Mouse (Mus musculus) megakaryocyte, embryonic 14.5 days (primary cell): ENCODE data around the gene Gm37240. TPM values are rescaled to one million over a fixed set of nuclear protein-coding genes. Genes with fewer than 3 reads are reported as not detected.
A peak's percentile ranks its signal among the peaks of the same experiment; 100 is the strongest.
"Not testable (repeated sequence)": the region's sequence is repeated elsewhere in the genome, so short reads cannot be mapped to it uniquely, and the experiment has no call there.

Experiments
- H3K27me3 ChIP-seq: replicated peaks from 2 replicates; pipeline ENCODE3; 2012; ENCODE audit warnings: inconsistent platforms
- H3K36me3 ChIP-seq: replicated peaks from 2 replicates; pipeline ENCODE3; 2012; ENCODE audit warnings: low read length, inconsistent platforms, mixed read lengths
- H3K4me1 ChIP-seq: 2 replicates; pipeline ENCODE4 v1.6.1; 2012; ENCODE audit warnings: inconsistent platforms
- H3K4me3 ChIP-seq: replicated peaks from 2 replicates; pipeline ENCODE3; 2012; ENCODE audit warnings: moderate library complexity, mild to moderate bottlenecking, inconsistent platforms
- H3K9me3 ChIP-seq: 2 replicates; pipeline ENCODE4 v1.6.1; 2012; ENCODE audit warnings: inconsistent platforms
- FLI1 ChIP-seq: IDR thresholded peaks from 2 replicates; pipeline ENCODE4 v1.6.1; 2012; ENCODE audit warnings: low read length, inconsistent platforms, mixed read lengths
- GATA1 ChIP-seq: IDR thresholded peaks from 3 replicates; pipeline ENCODE4 v1.6.1; 2012; ENCODE audit warnings: mixed read lengths, low read length, inconsistent platforms, borderline replicate concordance
- polyA plus RNA-seq: library from polyadenylated mRNA; stranded (reverse); fragments of >175 nt; gene quantifications from 2 replicates; pipeline ENCODE4 v1.2.3, GENCODE M21; 2012; ENCODE audit warnings: low replicate concordance; ENCODE audit not compliant: insufficient read depth

The Gm37240 gene
- polyA plus RNA-seq, 1 experiment, result not detected

DNA sequence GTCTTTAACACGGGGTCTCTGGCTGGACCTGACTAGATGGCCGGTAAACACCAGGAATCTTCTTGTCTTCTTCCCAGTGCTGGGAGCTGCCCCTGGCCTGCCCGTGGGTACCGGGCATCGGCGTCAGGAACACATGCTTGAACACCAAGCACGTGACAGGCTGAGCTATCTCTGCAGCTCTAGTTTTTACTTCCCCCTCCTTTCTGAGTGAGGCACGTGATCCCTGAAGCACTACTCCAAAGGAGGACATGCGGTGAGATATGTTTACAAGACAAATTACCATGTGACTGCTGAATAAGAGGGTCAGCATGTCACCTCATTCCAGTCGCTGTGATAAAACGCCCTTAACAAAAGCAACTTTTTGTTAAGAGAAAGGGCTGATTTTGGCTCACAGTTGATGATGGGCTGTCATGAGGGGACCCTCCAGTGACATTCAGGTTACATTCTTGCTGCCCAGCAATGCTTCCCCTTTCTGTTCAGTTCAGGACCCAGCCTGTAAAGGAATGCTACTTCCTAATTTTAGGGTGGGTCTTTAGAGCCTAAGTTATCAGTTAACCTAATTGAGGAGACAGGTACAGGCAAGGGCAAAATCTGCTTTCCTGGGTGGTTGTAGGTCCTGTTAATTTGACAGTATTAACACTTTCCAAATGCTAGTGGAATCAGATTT lies 1003.4 kb downstream of the Gm37240 start:
- H3K4me1 ChIP-seq, result peaks cover 20% of the 10 kb centered on the region
- TF ChIP-seq FLI1 (no peak), GATA1 (no peak)
- H3K36me3 ChIP-seq, result peaks cover 21% of the 10 kb centered on the region
- no peaks in the 10 kb centered on the region for H3K9me3 ChIP-seq
- H3K4me3 ChIP-seq, result peak overlapping the region; percentile 29
- no peaks in the 10 kb centered on the region for H3K27me3 ChIP-seq

DNA sequence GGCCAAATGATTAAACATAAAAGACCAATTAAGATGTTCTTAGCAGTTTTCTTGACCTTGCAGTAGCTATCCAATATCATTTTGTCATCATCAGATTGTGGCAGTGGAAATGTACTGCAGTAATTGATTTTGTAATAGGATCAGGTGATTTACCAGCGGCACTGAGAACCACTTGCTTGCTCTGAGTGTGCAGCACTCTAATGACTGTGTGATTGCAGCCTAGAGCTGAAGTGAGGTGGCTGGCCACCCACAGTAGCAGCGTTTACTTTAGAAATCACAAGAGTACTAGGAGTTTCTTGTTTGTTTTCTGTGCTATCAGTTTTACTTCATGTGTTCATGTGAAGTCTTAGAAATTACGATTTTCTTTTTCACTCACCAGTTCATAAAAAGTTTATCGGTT lies 1011.1 kb downstream of the Gm37240 start:
- no peaks in the 10 kb centered on the region for H3K9me3 ChIP-seq
- H3K36me3 ChIP-seq, result peaks cover 20% of the 10 kb centered on the region
- H3K27me3 ChIP-seq, result no peaks in the 10 kb centered on the region
- H3K4me1 ChIP-seq, result peaks cover 23% of the 10 kb centered on the region; the same call in 1 of the 2 replicates
- H3K4me3 ChIP-seq, result no peak overlapping the region
- TF ChIP-seq FLI1, result no peak
- TF ChIP-seq GATA1, result no peak

DNA sequence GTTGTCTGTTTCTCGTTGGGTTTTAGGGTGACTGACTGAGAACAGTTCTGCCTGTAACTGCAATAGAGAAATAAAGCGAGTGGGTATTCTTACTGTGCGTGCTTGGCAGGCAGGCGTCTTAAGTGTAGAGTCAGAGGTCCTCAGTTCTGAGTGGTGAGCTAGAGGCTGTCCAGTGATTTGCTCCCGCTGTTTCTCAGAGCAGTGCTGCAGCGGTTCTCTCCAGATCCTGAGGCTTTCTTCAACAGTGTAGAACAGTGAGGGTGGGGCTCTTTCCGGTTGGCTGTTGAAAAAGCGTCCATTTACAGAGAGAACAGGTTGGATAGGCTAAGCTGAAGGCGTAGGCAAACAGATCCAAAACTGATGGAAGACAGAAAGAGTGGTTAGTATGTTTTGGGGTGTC lies 1012.0 kb downstream of the Gm37240 start:
- Histone ChIP-seq H3K4me3 (no peak overlapping the region), H3K9me3 (no peaks in the 10 kb centered on the region), H3K4me1 (peaks cover 25% of the 10 kb centered on the region; the same call in 1 of the 2 replicates), H3K36me3 (peaks cover 18% of the 10 kb centered on the region), H3K27me3 (no peaks in the 10 kb centered on the region)
- TF ChIP-seq GATA1 (no peak), FLI1 (no peak)

DNA sequence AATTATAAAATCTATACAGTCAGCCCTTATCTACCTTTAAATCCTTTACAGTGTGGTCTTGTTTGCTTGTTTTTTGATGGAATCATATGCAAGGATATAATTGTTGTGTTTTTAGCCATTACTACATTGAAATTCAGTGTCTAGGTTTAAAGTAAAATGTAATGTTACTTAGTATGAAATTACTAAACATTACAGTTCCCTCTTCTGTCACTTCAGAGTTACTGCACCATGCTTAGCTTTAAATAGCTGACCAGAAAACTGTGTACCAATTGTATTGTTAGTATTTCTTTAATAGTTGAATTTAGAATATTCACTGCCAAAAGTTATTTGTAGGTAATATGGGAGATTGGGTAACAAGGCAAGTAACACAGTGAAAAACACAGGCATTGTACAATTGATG lies 1017.2 kb downstream of the Gm37240 start:
- no peak for TF ChIP-seq GATA1
- no peak for TF ChIP-seq FLI1
- Histone ChIP-seq H3K4me1 (peaks cover 47% of the 10 kb centered on the region), H3K27me3 (no peaks in the 10 kb centered on the region), H3K9me3 (no peaks in the 10 kb centered on the region), H3K36me3 (peaks cover 32% of the 10 kb centered on the region), H3K4me3 (no peak overlapping the region)

DNA sequence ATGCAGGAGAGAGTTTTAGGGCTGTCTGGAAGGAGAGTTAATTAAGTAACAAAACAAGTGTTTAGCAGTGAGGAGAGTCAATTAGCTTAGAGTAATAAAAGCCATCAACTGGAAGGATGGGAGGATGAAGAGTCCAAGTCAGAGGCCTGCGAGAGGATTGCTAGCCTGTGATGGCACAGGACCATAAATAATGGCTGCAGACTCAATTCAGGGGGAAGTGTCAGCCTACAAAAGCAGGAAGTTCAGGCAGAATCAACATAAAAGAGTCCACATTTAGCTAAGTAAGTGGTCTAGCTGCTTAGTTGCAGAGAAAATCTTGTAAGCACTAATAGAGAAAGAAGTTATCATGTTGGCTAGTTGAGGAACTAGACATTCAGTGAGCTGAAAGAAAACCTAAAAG lies 1019.3 kb downstream of the Gm37240 start:
- Histone ChIP-seq H3K36me3 (peaks cover 39% of the 10 kb centered on the region), H3K27me3 (no peaks in the 10 kb centered on the region)

DNA sequence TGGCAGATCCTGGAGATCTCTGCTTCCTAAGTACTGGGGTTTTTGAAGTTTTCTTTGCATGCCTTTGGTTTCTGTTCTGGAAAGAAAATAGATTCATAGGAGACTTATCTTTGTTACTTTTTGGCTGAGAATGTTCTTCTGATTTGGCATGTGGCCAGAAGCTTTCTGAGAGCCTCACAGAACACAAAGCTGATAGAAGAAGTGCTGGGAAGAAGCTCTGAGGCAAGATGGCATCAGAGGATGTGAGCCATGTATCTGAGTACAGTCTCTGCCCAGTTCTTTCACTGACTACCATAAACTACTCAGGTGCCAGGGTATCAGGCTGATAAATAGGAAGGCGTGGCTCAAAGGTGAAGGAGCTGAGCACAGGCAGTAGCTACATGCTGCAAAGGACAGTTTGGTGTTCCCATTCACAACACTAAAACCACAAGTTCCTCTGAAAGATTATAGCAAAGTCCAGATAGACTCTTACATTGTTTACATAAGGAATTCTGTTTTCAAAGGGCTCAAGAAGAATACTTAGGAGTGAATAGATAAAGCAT lies 1019.8 kb downstream of the Gm37240 start:
- TF ChIP-seq GATA1 (no peak), FLI1 (no peak)
- H3K4me1 ChIP-seq, result peaks cover 47% of the 10 kb centered on the region
- peak overlapping the region; percentile 2 for H3K4me3 ChIP-seq
- peaks cover 35% of the 10 kb centered on the region for H3K36me3 ChIP-seq
- H3K9me3 ChIP-seq, result no peaks in the 10 kb centered on the region
- no peaks in the 10 kb centered on the region for H3K27me3 ChIP-seq

More for the DNA sequence above, 1019.3 kb downstream of the Gm37240 start:
- Histone ChIP-seq H3K4me3 (no peak overlapping the region), H3K9me3 (no peaks in the 10 kb centered on the region), H3K4me1 (peaks cover 50% of the 10 kb centered on the region)
- no peak for TF ChIP-seq FLI1
- TF ChIP-seq GATA1, result no peak

DNA sequence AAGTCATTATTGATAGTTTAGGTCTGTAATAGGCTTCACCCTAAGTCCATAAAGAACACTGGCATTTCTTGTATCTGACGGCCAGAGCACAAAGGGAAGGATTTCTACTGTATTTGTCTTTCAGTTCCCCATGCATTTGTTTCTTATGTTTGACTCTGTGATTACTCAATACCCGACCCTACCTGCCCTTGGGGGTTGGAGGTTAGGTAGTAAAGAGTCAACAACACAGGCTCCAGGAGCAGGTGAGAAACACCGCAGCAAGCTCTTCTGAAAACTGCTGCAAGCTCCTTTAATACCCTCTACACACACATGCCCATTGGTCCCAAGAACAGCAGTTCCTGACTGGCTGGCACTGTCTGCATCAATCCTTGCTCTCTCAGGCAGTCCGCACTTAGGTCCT lies 1020.5 kb downstream of the Gm37240 start:
- no peak for TF ChIP-seq GATA1
- TF ChIP-seq FLI1, result no peak
- no peaks in the 10 kb centered on the region for H3K27me3 ChIP-seq
- peaks cover 33% of the 10 kb centered on the region for H3K36me3 ChIP-seq
- H3K4me3 ChIP-seq, result no peak overlapping the region
- no peaks in the 10 kb centered on the region for H3K9me3 ChIP-seq
- peaks cover 49% of the 10 kb centered on the region for H3K4me1 ChIP-seq

DNA sequence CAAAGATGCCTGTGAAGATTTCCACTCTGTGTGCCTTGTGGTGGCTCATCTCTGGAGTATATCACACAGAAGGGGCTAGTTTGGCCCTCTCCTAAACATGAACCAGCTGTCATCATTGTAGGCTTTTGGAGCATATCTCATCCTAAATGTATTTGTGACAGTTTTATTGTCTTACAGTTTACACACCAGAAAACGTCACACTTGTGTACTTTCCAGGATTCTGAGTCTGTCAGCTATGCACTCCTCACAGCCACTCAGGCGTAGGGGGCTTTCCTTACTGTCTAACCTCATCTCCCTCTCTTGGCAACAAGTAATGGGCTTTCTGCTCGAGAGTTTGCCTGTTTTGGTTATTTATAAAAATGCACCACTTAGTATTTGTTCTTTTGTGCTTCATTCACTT lies 1021.6 kb downstream of the Gm37240 start:
- Histone ChIP-seq H3K4me3 (no peak overlapping the region), H3K27me3 (no peaks in the 10 kb centered on the region), H3K36me3 (peaks cover 28% of the 10 kb centered on the region), H3K4me1 (peaks cover 58% of the 10 kb centered on the region), H3K9me3 (no peaks in the 10 kb centered on the region)
- no peak for TF ChIP-seq FLI1
- no peak for TF ChIP-seq GATA1

DNA sequence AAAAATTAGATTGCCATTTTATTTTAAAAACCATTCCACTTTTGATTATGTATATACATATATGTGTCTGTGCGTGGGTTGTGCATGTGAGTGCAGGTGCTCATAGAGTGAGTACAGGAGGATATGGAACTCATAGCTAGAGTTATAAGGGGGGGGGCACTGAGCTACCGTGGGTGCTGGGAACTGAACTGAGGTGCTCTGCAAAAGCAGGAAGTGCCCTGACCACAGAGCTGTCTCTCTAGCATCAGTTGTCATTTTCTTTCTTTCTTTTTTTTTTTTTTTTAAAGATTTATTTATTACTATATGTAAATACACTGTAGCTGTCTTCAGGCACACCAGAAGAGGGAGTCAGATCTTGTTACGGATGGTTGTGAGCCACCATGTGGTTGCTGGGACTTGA lies 1025.5 kb downstream of the Gm37240 start:
- not testable (repeated sequence) for H3K9me3 ChIP-seq, H3K27me3 ChIP-seq, H3K4me3 ChIP-seq
- Histone ChIP-seq H3K4me1 (peaks cover 63% of the 10 kb centered on the region), H3K36me3 (peaks cover 15% of the 10 kb centered on the region)

DNA sequence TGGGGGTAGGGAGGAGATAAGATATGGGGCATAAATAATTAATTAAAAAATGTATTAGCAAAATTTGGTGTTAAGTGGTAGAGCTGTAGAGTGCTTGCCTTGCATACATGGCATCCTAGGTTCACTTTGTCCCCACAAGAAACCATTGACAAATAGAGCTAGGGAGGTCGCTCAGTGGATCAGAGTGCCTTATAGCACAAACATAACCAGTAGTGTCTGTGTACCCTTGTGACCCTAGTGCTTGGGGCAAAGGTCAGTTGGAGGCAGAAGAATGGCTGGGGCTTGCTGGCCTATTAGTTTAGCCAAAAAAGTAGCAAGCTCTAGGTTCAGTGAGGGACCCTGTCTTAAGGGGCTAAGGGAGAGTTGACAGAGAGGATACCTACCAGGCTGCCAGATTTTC lies 1026.6 kb downstream of the Gm37240 start:
- peaks cover 65% of the 10 kb centered on the region for H3K4me1 ChIP-seq
- no peaks in the 10 kb centered on the region for H3K9me3 ChIP-seq
- H3K4me3 ChIP-seq, result no peak overlapping the region
- no peak for TF ChIP-seq FLI1
- TF ChIP-seq GATA1, result no peak
- H3K27me3 ChIP-seq, result no peaks in the 10 kb centered on the region
- peaks cover 14% of the 10 kb centered on the region for H3K36me3 ChIP-seq

DNA sequence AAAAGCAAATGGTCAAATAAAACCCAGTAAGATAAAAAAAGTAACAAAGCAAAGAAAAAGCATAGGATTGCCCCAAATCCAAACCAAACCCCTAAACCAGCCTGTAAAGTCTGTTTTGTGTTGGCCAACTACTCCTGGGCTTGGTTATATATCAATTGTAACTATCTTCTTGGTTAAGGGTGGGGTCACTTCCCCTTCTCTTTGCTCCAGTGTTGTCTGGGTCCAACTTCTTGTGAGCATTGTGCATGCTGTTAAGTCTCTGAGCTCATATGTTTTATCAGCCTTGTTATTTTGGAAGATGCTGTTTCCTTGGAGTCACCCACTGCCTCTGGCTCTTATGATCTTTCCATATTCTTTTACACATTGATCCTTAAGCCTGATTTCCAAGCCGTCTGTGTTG lies 1032.9 kb downstream of the Gm37240 start:
- Histone ChIP-seq H3K36me3 (peaks cover 9% of the 10 kb centered on the region), H3K4me1 (peaks cover 91% of the 10 kb centered on the region), H3K4me3 (no peak overlapping the region), H3K27me3 (no peaks in the 10 kb centered on the region), H3K9me3 (no peaks in the 10 kb centered on the region)
- no peak for TF ChIP-seq FLI1
- TF ChIP-seq GATA1, result no peak
